24 mouse cellular contexts compared by ENCODE assay signal in the genomic region with DNA sequence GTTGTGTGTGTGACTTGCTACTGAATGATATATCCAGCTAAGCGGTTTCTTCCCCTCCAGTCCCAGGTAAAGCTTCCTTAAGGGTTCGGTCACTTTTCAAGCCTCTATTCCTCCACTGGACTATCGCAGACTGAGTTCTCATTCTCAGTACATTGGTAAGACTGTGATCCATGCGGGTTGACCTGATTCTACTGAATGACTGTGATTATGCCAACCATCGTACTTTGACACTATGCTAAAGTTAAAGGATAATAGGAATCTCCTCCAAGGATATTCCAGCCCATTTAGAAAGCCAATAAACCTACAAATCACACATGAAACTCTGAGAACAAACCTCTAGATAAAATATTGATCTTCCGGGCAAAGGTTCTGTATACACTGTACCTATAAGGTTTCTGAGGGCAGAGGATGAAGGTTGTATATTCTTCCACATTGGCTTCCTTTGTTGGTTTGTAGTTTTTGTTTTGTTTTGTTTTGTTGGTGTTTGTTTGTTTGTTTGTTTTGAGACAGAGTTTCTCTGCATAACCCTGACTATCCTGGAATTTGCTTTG.
DNase-seq lines count a peak whose midpoint lies in the region; ATAC-seq and TF ChIP-seq lines count a peak whose summit lies in the region.
"Had no signal": no experiment of that assay in that cellular context is flagged by ENCODE, and none has a peak within 500 bp of the region (broad histone marks: within the 10 kb centered on the region; RNA-seq: fewer than 3 reads in every experiment).

No protein-coding gene starts in this region.

- H3K4me1 ChIP-seq in kidney, adult 2 months (ENCODE audit: control insufficient read depth, insufficient read depth, low read length) = peaks cover 15% of the 10 kb centered on the region; the same call in 1 of the 2 replicates
- no peaks in the 10 kb centered on the region for H3K4me1 ChIP-seq in kidney, embryonic 14.5 days (ENCODE audit: control insufficient read depth, insufficient read depth, low read length)
- H3K4me1 ChIP-seq in intestine, embryonic 15.5 days (replicated peaks) = no peaks in the 10 kb centered on the region
- H3K4me1 ChIP-seq in intestine, postnatal 0 days (replicated peaks; ENCODE audit: control insufficient read depth, insufficient read depth, low read length) = no peaks in the 10 kb centered on the region; the same call in 1 of the 2 replicates
- H3K4me1 ChIP-seq in midbrain, postnatal 0 days (ENCODE audit: insufficient read depth, low read length) = no peaks in the 10 kb centered on the region
- H3K4me1 ChIP-seq: hindbrain, embryonic 10.5 days; hindbrain, embryonic 13.5 days had no signal

- no peaks in the 10 kb centered on the region for H3K9me3 ChIP-seq in kidney, embryonic 14.5 days (ENCODE audit: control insufficient read depth, low read length)
- no peaks in the 10 kb centered on the region for H3K9me3 ChIP-seq in intestine, embryonic 15.5 days
- H3K9me3 ChIP-seq in intestine, postnatal 0 days (ENCODE audit: control insufficient read depth) = no peaks in the 10 kb centered on the region
- H3K9me3 ChIP-seq in midbrain, postnatal 0 days (ENCODE audit: low read length) = no peaks in the 10 kb centered on the region
- H3K9me3 ChIP-seq: G1E; hindbrain, embryonic 10.5 days; hindbrain, embryonic 13.5 days had no signal

- no peaks in the 10 kb centered on the region for H3K27me3 ChIP-seq in kidney, adult 2 months (replicated peaks; ENCODE audit: control insufficient read depth, insufficient read depth, low read length)
- no peaks in the 10 kb centered on the region for H3K27me3 ChIP-seq in kidney, embryonic 14.5 days (ENCODE audit: control insufficient read depth, insufficient read depth, low read length)
- no peaks in the 10 kb centered on the region for H3K27me3 ChIP-seq in intestine, embryonic 15.5 days (replicated peaks)
- no peaks in the 10 kb centered on the region for H3K27me3 ChIP-seq in intestine, postnatal 0 days (replicated peaks; ENCODE audit: control insufficient read depth, insufficient read depth, low read length)
- no peaks in the 10 kb centered on the region for H3K27me3 ChIP-seq in midbrain, postnatal 0 days (ENCODE audit: insufficient read depth, low read length)
- H3K27me3 ChIP-seq: CH12.LX; hindbrain, embryonic 13.5 days; Patski had no signal

- H3K36me3 ChIP-seq in kidney, adult 2 months (ENCODE audit: control insufficient read depth, insufficient read depth, low read length) = no peaks in the 10 kb centered on the region
- no peaks in the 10 kb centered on the region for H3K36me3 ChIP-seq in kidney, embryonic 14.5 days (ENCODE audit: control insufficient read depth, insufficient read depth, low read length)
- H3K36me3 ChIP-seq in intestine, embryonic 15.5 days = no peaks in the 10 kb centered on the region
- no peaks in the 10 kb centered on the region for H3K36me3 ChIP-seq in intestine, postnatal 0 days (ENCODE audit: control insufficient read depth, insufficient read depth)
- H3K36me3 ChIP-seq in midbrain, postnatal 0 days (ENCODE audit: insufficient read depth, low read length) = no peaks in the 10 kb centered on the region
- H3K36me3 ChIP-seq: G1E; hindbrain, embryonic 10.5 days; hindbrain, embryonic 13.5 days had no signal

- TF ChIP-seq POLR2A in kidney, adult 2 months (IDR thresholded peaks at IDR 0.05; ENCODE audit: low read depth, low read length) = no peak

- peak; percentile 79 for DNase-seq in kidney, adult 2 months
- DNase-seq in kidney, postnatal 14 days = peak; percentile 38
- DNase-seq in kidney, postnatal 4 days = no peak
- DNase-seq in midbrain, postnatal 0 days (ENCODE audit: low spot score) = no peak
- DNase-seq: adrenal gland, postnatal 10 days; adrenal gland, postnatal 36 days; B cell, adult 2 months; cerebellum, adult 18-20 months; cerebellum, adult 9-10 months; cerebellum, postnatal 14 days; forebrain, postnatal 0 days; gastrocnemius, adult 2 months; gastrocnemius, postnatal 14 days; heart, adult 11 months had no signal

- H3K4me3 ChIP-seq in kidney, adult 2 months (ENCODE audit: insufficient read depth, low read depth, low read length) = no peak overlapping the region
- no peak overlapping the region for H3K4me3 ChIP-seq in kidney, embryonic 14.5 days (ENCODE audit: low read length)
- H3K4me3 ChIP-seq in intestine, embryonic 15.5 days (replicated peaks) = no peak overlapping the region
- no peak overlapping the region for H3K4me3 ChIP-seq in intestine, postnatal 0 days (ENCODE audit: low read depth, low read length)
- H3K4me3 ChIP-seq in midbrain, postnatal 0 days (ENCODE audit: low read depth, low read length) = no peak overlapping the region
- H3K4me3 ChIP-seq: gastrocnemius, adult 2 months; hindbrain, embryonic 10.5 days; hindbrain, embryonic 13.5 days had no signal

- H3K9ac ChIP-seq in kidney, embryonic 14.5 days (ENCODE audit: low read depth, low read length) = no peak overlapping the region
- no peak overlapping the region for H3K9ac ChIP-seq in intestine, embryonic 15.5 days
- H3K9ac ChIP-seq in intestine, postnatal 0 days (ENCODE audit: low read depth, low read length) = no peak overlapping the region
- no peak overlapping the region for H3K9ac ChIP-seq in midbrain, postnatal 0 days (replicated peaks; ENCODE audit: low read length, poor library complexity, severe bottlenecking)
- H3K9ac ChIP-seq: forebrain, postnatal 0 days; hindbrain, embryonic 13.5 days had no signal

- TF ChIP-seq CTCF in kidney, adult 2 months (conservative IDR thresholded peaks at IDR 0.05; ENCODE audit: insufficient read depth, insufficient read length, low read depth, low read length) = no peak
- TF ChIP-seq CTCF in intestine, postnatal 0 days (IDR thresholded peaks at IDR 0.05; ENCODE audit: low read depth) = no peak
- no peak for TF ChIP-seq CTCF in midbrain, postnatal 0 days (IDR thresholded peaks at IDR 0.05)

- 66% methylated on average over 6 of the region's 6 CpGs for WGBS in kidney, adult 2 months
- 93% methylated on average over 6 of the region's 6 CpGs for WGBS in kidney, embryonic 14.5 days
- WGBS in intestine, embryonic 15.5 days = 80% methylated on average over 6 of the region's 6 CpGs
- 56% methylated on average over 6 of the region's 6 CpGs for WGBS in intestine, postnatal 0 days
- WGBS in midbrain, postnatal 0 days = 96% methylated on average over 6 of the region's 6 CpGs

- H3K27ac ChIP-seq in kidney, adult 2 months (ENCODE audit: insufficient read depth, low read depth, low read length) = peak overlapping the region; percentile 55; the same call in 1 of the 2 replicates
- H3K27ac ChIP-seq in kidney, embryonic 14.5 days (ENCODE audit: low read depth, low read length) = no peak overlapping the region
- no peak overlapping the region for H3K27ac ChIP-seq in intestine, embryonic 15.5 days
- peak overlapping the region; percentile 36; the same call in 1 of the 2 replicates for H3K27ac ChIP-seq in intestine, postnatal 0 days (ENCODE audit: low read depth, low read length)
- H3K27ac ChIP-seq in midbrain, postnatal 0 days (ENCODE audit: low read depth, low read length) = no peak overlapping the region
- H3K27ac ChIP-seq: gastrocnemius, adult 2 months; hindbrain, embryonic 10.5 days; hindbrain, embryonic 13.5 days had no signal

- H3K4me2 ChIP-seq in kidney, embryonic 14.5 days (replicated peaks; ENCODE audit: low read depth, low read length) = no peak overlapping the region
- no peak overlapping the region for H3K4me2 ChIP-seq in intestine, embryonic 15.5 days (replicated peaks)
- H3K4me2 ChIP-seq in intestine, postnatal 0 days (replicated peaks; ENCODE audit: low read depth) = no peak overlapping the region
- H3K4me2 ChIP-seq in midbrain, postnatal 0 days (ENCODE audit: low read depth, low read length, poor library complexity, severe bottlenecking) = no peak overlapping the region
- H3K4me2 ChIP-seq: heart, embryonic 11.5 days; hindbrain, embryonic 13.5 days had no signal

- ATAC-seq in kidney, embryonic 14.5 days (ENCODE audit: low FRiP score, low TSS enrichment) = no peak
- peak; percentile 56 for ATAC-seq in intestine, embryonic 15.5 days
- ATAC-seq in intestine, postnatal 0 days = peak; percentile 48; the same call in 1 of the 2 replicates
- no peak for ATAC-seq in midbrain, postnatal 0 days (ENCODE audit: low FRiP score)
- ATAC-seq: forebrain, embryonic 14.5 days; forebrain, postnatal 0 days; Patski had no signal

Comparison
In these comparisons a context has a peak if more than half of its experiments do, and no peak if none do; other contexts are left out.
1. DNase-seq: peak in kidney, adult 2 months (single experiment) and kidney, postnatal 14 days (single experiment); none in kidney, postnatal 4 days (0 of 2) and midbrain, postnatal 0 days (single experiment).
2. H3K27ac ChIP-seq: peak in kidney, adult 2 months (single experiment) and intestine, postnatal 0 days (single experiment); none in kidney, embryonic 14.5 days (single experiment), intestine, embryonic 15.5 days (single experiment) and midbrain, postnatal 0 days (single experiment).
3. ATAC-seq: peak in intestine, embryonic 15.5 days (single experiment) and intestine, postnatal 0 days (single experiment); none in kidney, embryonic 14.5 days (single experiment) and midbrain, postnatal 0 days (single experiment).